Mouse (Mus musculus): Measurements from ENCODE around the gene Morn5. TPM values are rescaled to one million over a fixed set of nuclear protein-coding genes. Genes with fewer than 3 reads are reported as not detected.

Gene Morn5
- polyA plus RNA-seq, 1 experiment, result not detected

- Histone ChIP-seq H3K27me3 (replicated peaks) (no peaks in the 10 kb centered on the region), H3K9me3 (no peaks in the 10 kb centered on the region), H3K4me3 (replicated peaks) (peak overlapping the region; percentile 42), H3K36me3 (replicated peaks; ENCODE audit: low read length) (peaks cover 89% of the 10 kb centered on the region), H3K4me1 (peaks cover 26% of the 10 kb centered on the region)
- TF ChIP-seq GATA1 (IDR thresholded peaks at IDR 0.05; ENCODE audit: borderline replicate concordance, low read length), result no peak
- TF ChIP-seq FLI1 (IDR thresholded peaks at IDR 0.05; ENCODE audit: low read length), result no peak
Observed at GRCm38 (mm10) chr2:36129051-36129450, 79.8 kb downstream of the Morn5 start.

Other genes with a start within 250 kb of the Morn5 start
- gene Ttll11, start 69.5 kb upstream of the Morn5 start, polyA plus RNA-seq (2012; ENCODE audit: insufficient read depth, low replicate concordance), result 47.0 and 64.8 TPM in 2 replicates
- 30.0 and 76.6 TPM in 2 replicates for gene Ndufa8, start 52 bp upstream of the Morn5 start, polyA plus RNA-seq (2012; ENCODE audit: insufficient read depth, low replicate concordance)
- gene Lhx6, start 56.0 kb downstream of the Morn5 start, polyA plus RNA-seq (2012; ENCODE audit: insufficient read depth, low replicate concordance), result 0.18 TPM in 1 of 2 replicates, not detected in the other
- gene Mrrf, start 86.9 kb downstream of the Morn5 start, polyA plus RNA-seq (2012; ENCODE audit: insufficient read depth, low replicate concordance), result 2.5 and 6.8 TPM in 2 replicates
- gene Rbm18, start 87.3 kb downstream of the Morn5 start, polyA plus RNA-seq (2012; ENCODE audit: insufficient read depth, low replicate concordance), result 4.2 TPM in 1 of 2 replicates, not detected in the other
- gene Ptgs1, start 181.0 kb downstream of the Morn5 start, polyA plus RNA-seq (2012; ENCODE audit: insufficient read depth, low replicate concordance), result 118 and 153 TPM in 2 replicates

Data from megakaryocyte, embryonic 14.5 days (primary cell).